In genomic region chr13:119179157-119179920, GRCm38 (mm10) we compare ENCODE assay signal across 14 mouse cellular contexts.
"Had no signal": no experiment of that assay in that cellular context is flagged by ENCODE, and none has a peak within 500 bp of the region (broad histone marks: within the 10 kb centered on the region; RNA-seq: fewer than 3 reads in every experiment).

No protein-coding gene starts in this region.

- H3K4me3 ChIP-seq: limb, embryonic 12.5 days; limb, embryonic 15.5 days; midbrain, embryonic 13.5 days had no signal

- H3K9ac ChIP-seq: limb, embryonic 12.5 days; limb, embryonic 15.5 days; liver, embryonic 14.5 days; liver, postnatal 0 days; midbrain, embryonic 13.5 days had no signal

- ATAC-seq: intestine, postnatal 0 days; liver, postnatal 0 days; midbrain, embryonic 13.5 days had no signal

- DNase-seq: kidney, adult 9 months; kidney, postnatal 4 days; left cerebral cortex, postnatal 4 days; liver, postnatal 0 days; lung, postnatal 10 days; thymus, adult 18-20 months; thymus, postnatal 36 days had no signal

- H3K27ac ChIP-seq: limb, embryonic 12.5 days; limb, embryonic 15.5 days; liver, embryonic 14.5 days; macrophage; midbrain, embryonic 13.5 days had no signal

- H3K36me3 ChIP-seq: limb, embryonic 12.5 days; limb, embryonic 15.5 days; midbrain, embryonic 13.5 days had no signal

- H3K4me2 ChIP-seq: limb, embryonic 12.5 days; limb, embryonic 15.5 days; liver, embryonic 11.5 days; midbrain, embryonic 13.5 days had no signal

- H3K27me3 ChIP-seq: limb, embryonic 12.5 days; limb, embryonic 15.5 days; midbrain, embryonic 13.5 days had no signal

- H3K4me1 ChIP-seq: limb, embryonic 12.5 days; midbrain, embryonic 13.5 days had no signal

- H3K9me3 ChIP-seq: limb, embryonic 12.5 days; limb, embryonic 15.5 days; midbrain, embryonic 13.5 days had no signal
